Mouse (Mus musculus) c-Kit-positive CD71-negative TER-119-negative erythroid progenitor cells, embryonic 14.5 days (primary cell): ENCODE measurements around the gene Sema3c.
"Not testable (repeated sequence)": the region's sequence is repeated elsewhere in the genome, so short reads cannot be mapped to it uniquely, and the experiment has no call there.

ENCODE experiments used
- DNase-seq: peaks from one replicate; pipeline ENCODE4 v3.0.0-alpha.2; 2013; ENCODE audit warnings: low read depth

The Sema3c gene

GRCm38 (mm10) chr5:17573694-17574380 lies at the start of gene Sema3c:
TSS of gene Sema3c (plus strand) at chr5:17574281.
- no peak for DNase-seq

GRCm38 (mm10) chr5:17531165-17531564 lies 42.9 kb upstream of the Sema3c start:
- DNase-seq: not testable (repeated sequence)

GRCm38 (mm10) chr5:17543141-17543540 lies 30.9 kb upstream of the Sema3c start:
- no peak for DNase-seq

GRCm38 (mm10) chr5:17544904-17545449 lies 29.1 kb upstream of the Sema3c start:
- no peak for DNase-seq

GRCm38 (mm10) chr5:17551693-17552092 lies 22.4 kb upstream of the Sema3c start:
- DNase-seq: no peak

GRCm38 (mm10) chr5:17556073-17556473 lies 18.0 kb upstream of the Sema3c start:
- DNase-seq: no peak

GRCm38 (mm10) chr5:17556715-17557265 lies 17.3 kb upstream of the Sema3c start:
- DNase-seq: no peak

GRCm38 (mm10) chr5:17571571-17571970 lies 2.5 kb upstream of the Sema3c start:
- no peak for DNase-seq

- no peak for DNase-seq
These were observed 517 bp downstream of the Sema3c start for GRCm38 (mm10) chr5:17574413-17575182.

- no peak for DNase-seq
These were observed 1.1 kb downstream of the Sema3c start for GRCm38 (mm10) chr5:17575183-17575495.

GRCm38 (mm10) chr5:17576069-17576468 lies 2.0 kb downstream of the Sema3c start:
- DNase-seq: no peak

GRCm38 (mm10) chr5:17582047-17582515 lies 8.0 kb downstream of the Sema3c start:
- no peak for DNase-seq

GRCm38 (mm10) chr5:17584299-17584945 lies 10.3 kb downstream of the Sema3c start:
- no peak for DNase-seq

GRCm38 (mm10) chr5:17586518-17587210 lies 12.6 kb downstream of the Sema3c start:
- no peak for DNase-seq

GRCm38 (mm10) chr5:17591908-17592307 lies 17.8 kb downstream of the Sema3c start:
- DNase-seq: no peak

GRCm38 (mm10) chr5:17601700-17602099 lies 27.6 kb downstream of the Sema3c start:
- no peak for DNase-seq

GRCm38 (mm10) chr5:17620619-17621018 lies 46.5 kb downstream of the Sema3c start:
- no peak for DNase-seq

- no peak for DNase-seq
These were observed 48.5 kb downstream of the Sema3c start for GRCm38 (mm10) chr5:17622564-17622963.

GRCm38 (mm10) chr5:17628606-17629005 lies 54.5 kb downstream of the Sema3c start:
- DNase-seq: no peak

GRCm38 (mm10) chr5:17629599-17629998 lies 55.5 kb downstream of the Sema3c start:
- no peak for DNase-seq

GRCm38 (mm10) chr5:17639519-17639918 lies 65.4 kb downstream of the Sema3c start:
- DNase-seq: no peak
